Comparison of ENCODE assay signal across 21 mouse cellular contexts in the genomic region with DNA sequence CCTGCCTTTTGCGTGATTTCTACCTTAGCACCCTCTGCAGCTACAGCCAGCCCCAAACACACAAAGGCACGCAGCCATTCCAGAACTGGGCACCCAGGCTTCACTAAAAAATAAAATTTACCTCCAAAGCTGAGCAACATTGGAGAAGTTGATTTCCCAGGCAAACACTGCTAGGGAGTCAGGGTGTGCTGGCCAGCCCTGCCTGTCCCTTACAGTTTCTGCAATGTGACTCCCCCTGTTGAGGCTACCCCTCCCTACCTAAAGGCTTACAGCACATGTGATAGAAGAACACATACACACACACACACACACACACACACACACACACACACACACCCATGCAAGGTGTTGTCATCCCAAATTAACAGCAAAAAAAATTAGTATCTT. TPM values are rescaled to one million over a fixed set of nuclear protein-coding genes. Genes with fewer than 3 reads are reported as not detected.
DNase-seq lines count a peak whose midpoint lies in the region; ATAC-seq lines count a peak whose summit lies in the region.
"Had no signal": no experiment of that assay in that cellular context is flagged by ENCODE, and none has a peak within 500 bp of the region (broad histone marks: within the 10 kb centered on the region; RNA-seq: fewer than 3 reads in every experiment).

No protein-coding gene starts in this region.

- WGBS in embryonic facial prominence, embryonic 10.5 days, result 51% methylated on average over 2 of the region's 2 CpGs
- 36% methylated on average over 2 of the region's 2 CpGs for WGBS in embryonic facial prominence, embryonic 12.5 days
- WGBS in limb, embryonic 12.5 days, result 24% methylated on average over 2 of the region's 2 CpGs

- ATAC-seq in embryonic facial prominence, embryonic 12.5 days (ENCODE audit: insufficient number of reproducible peaks, insufficient read depth, low FRiP score, low TSS enrichment), result no peak
- peak; percentile 53; the same call in 1 of the 2 replicates for ATAC-seq in limb, embryonic 12.5 days (ENCODE audit: insufficient number of reproducible peaks, insufficient read depth, low FRiP score, low TSS enrichment, low read depth)
- ATAC-seq: forebrain, embryonic 15.5 days; hindbrain, embryonic 16.5 days; inflammation-experienced regulatory T-cells, adult 6 months; intestine, postnatal 0 days had no signal

- H3K4me1 ChIP-seq in embryonic facial prominence, embryonic 10.5 days, result peaks cover 31% of the 10 kb centered on the region
- peaks cover 6% of the 10 kb centered on the region; the same call in 1 of the 2 replicates for H3K4me1 ChIP-seq in embryonic facial prominence, embryonic 12.5 days
- peaks cover 23% of the 10 kb centered on the region for H3K4me1 ChIP-seq in limb, embryonic 12.5 days (replicated peaks)
- H3K4me1 ChIP-seq: heart, embryonic 15.5 days had no signal

- H3K36me3 ChIP-seq in embryonic facial prominence, embryonic 10.5 days (replicated peaks), result no peaks in the 10 kb centered on the region
- H3K36me3 ChIP-seq in embryonic facial prominence, embryonic 12.5 days, result no peaks in the 10 kb centered on the region
- H3K36me3 ChIP-seq in limb, embryonic 12.5 days, result no peaks in the 10 kb centered on the region
- H3K36me3 ChIP-seq: forebrain, embryonic 15.5 days; heart, embryonic 15.5 days had no signal

- H3K27ac ChIP-seq in embryonic facial prominence, embryonic 10.5 days (replicated peaks), result peak overlapping the region; percentile 55
- H3K27ac ChIP-seq in embryonic facial prominence, embryonic 12.5 days, result peak overlapping the region; percentile 54
- H3K27ac ChIP-seq in limb, embryonic 12.5 days, result peak overlapping the region; percentile 69
- H3K27ac ChIP-seq: forebrain, embryonic 15.5 days; heart, adult 2 months; heart, embryonic 15.5 days had no signal

- H3K27me3 ChIP-seq in embryonic facial prominence, embryonic 10.5 days (replicated peaks; ENCODE audit: low read depth, poor library complexity, severe bottlenecking), result peaks cover 52% of the 10 kb centered on the region
- H3K27me3 ChIP-seq in embryonic facial prominence, embryonic 12.5 days, result peaks cover 15% of the 10 kb centered on the region
- H3K27me3 ChIP-seq in limb, embryonic 12.5 days, result peaks cover 10% of the 10 kb centered on the region

- no peak overlapping the region for H3K4me2 ChIP-seq in embryonic facial prominence, embryonic 12.5 days (replicated peaks)
- no peak overlapping the region for H3K4me2 ChIP-seq in limb, embryonic 12.5 days
- H3K4me2 ChIP-seq: forebrain, embryonic 15.5 days; heart, embryonic 11.5 days; heart, embryonic 15.5 days had no signal

- no peak overlapping the region for H3K9ac ChIP-seq in embryonic facial prominence, embryonic 12.5 days
- no peak overlapping the region for H3K9ac ChIP-seq in limb, embryonic 12.5 days (replicated peaks)
- H3K9ac ChIP-seq: forebrain, embryonic 15.5 days; heart, embryonic 15.5 days had no signal

- no peaks in the 10 kb centered on the region for H3K9me3 ChIP-seq in embryonic facial prominence, embryonic 10.5 days
- H3K9me3 ChIP-seq in embryonic facial prominence, embryonic 12.5 days, result no peaks in the 10 kb centered on the region
- H3K9me3 ChIP-seq in limb, embryonic 12.5 days, result no peaks in the 10 kb centered on the region
- H3K9me3 ChIP-seq: forebrain, embryonic 15.5 days; heart, embryonic 15.5 days had no signal

- no peak overlapping the region for H3K4me3 ChIP-seq in embryonic facial prominence, embryonic 10.5 days
- no peak overlapping the region for H3K4me3 ChIP-seq in embryonic facial prominence, embryonic 12.5 days
- no peak overlapping the region for H3K4me3 ChIP-seq in limb, embryonic 12.5 days (replicated peaks)
- H3K4me3 ChIP-seq: forebrain, embryonic 15.5 days; heart, adult 2 months; heart, embryonic 15.5 days had no signal

- DNase-seq in heart, adult 11 months, result peak; percentile 29
- DNase-seq in heart, postnatal 4 days, result no peak
- DNase-seq in embryonic facial prominence, embryonic 10.5 days (ENCODE audit: low spot score), result no peak
- DNase-seq in adrenal gland, adult (ENCODE audit: inconsistent age in 2 of 2, low spot score in 1 of 2), result no peak
- DNase-seq: adrenal gland, postnatal 10 days; cerebellum, adult 11 months; cerebellum, adult 9-10 months; cerebellum, postnatal 25 days; heart, adult 2 months; heart, postnatal 14 days had no signal

RNA-seq across cellular contexts. Expression of gene Gm5089, which starts 37.4 kb away (rescaled TPM):
- not detected for total RNA-seq in heart, postnatal 4 days (2021)
- polyA plus RNA-seq in embryonic facial prominence, embryonic 10.5 days (2016; fragmentation: Nextera tagmentation; extraction: Ambion mirVana), result 0.50 and 0.56 TPM in 2 replicates
- polyA plus RNA-seq in embryonic facial prominence, embryonic 12.5 days (2016; fragmentation: Nextera tagmentation; extraction: Ambion mirVana), result 0.38 and 0.47 TPM in 2 replicates
- 0.14 and 0.23 TPM in 2 replicates for polyA plus RNA-seq in limb, embryonic 12.5 days (2016; fragmentation: Nextera tagmentation; extraction: Ambion mirVana)
- total RNA-seq: adrenal gland, postnatal 10 days; adrenal gland, postnatal 4 days; gastrocnemius, adult 8-10 months; gastrocnemius, postnatal 4 days; heart, adult 2 months; heart, postnatal 14 days had no signal
- polyA plus RNA-seq: heart, adult 2 months; heart, embryonic 11.5 days; heart, embryonic 15.5 days; inflammation-experienced regulatory T-cells, adult 6 months; intestine, postnatal 0 days had no signal

RNA-seq across cellular contexts. Expression of gene Zic5, which starts 51.9 kb away (rescaled TPM):
- not detected for total RNA-seq in heart, postnatal 4 days (2021)
- polyA plus RNA-seq in embryonic facial prominence, embryonic 10.5 days (2016; fragmentation: Nextera tagmentation; extraction: Ambion mirVana), result 6.2 and 6.9 TPM in 2 replicates
- 4.8 and 5.4 TPM in 2 replicates for polyA plus RNA-seq in embryonic facial prominence, embryonic 12.5 days (2016; fragmentation: Nextera tagmentation; extraction: Ambion mirVana)
- polyA plus RNA-seq in limb, embryonic 12.5 days (2016; fragmentation: Nextera tagmentation; extraction: Ambion mirVana), result 8.0 TPM in 2 replicates
- total RNA-seq: adrenal gland, postnatal 10 days; gastrocnemius, adult 8-10 months; gastrocnemius, postnatal 4 days; heart, adult 2 months; heart, postnatal 14 days had no signal
- polyA plus RNA-seq: heart, adult 2 months; intestine, postnatal 0 days had no signal
